Mouse (Mus musculus) frontal cortex, adult 2 months (tissue): ENCODE data around the gene Lrba. TPM values are rescaled to one million over a fixed set of nuclear protein-coding genes. Genes with fewer than 3 reads are reported as not detected.

Source experiments
- DNase-seq, 2 experiments: peaks; one replicate each; pipeline ENCODE4 v3.0.0; 2022; ENCODE audit warnings: low spot score in 1 of 2; ENCODE audit errors: extremely low spot score in 1 of 2
- polyA plus RNA-seq: library from polyadenylated mRNA; depleted of rRNA; stranded (reverse); fragments of >200 nt; gene quantifications from 2 replicates; pipeline ENCODE4 v1.2.3, GENCODE M21; 2012

Gene Lrba
- polyA plus RNA-seq, 1 experiment: 24.9 TPM

DNA sequence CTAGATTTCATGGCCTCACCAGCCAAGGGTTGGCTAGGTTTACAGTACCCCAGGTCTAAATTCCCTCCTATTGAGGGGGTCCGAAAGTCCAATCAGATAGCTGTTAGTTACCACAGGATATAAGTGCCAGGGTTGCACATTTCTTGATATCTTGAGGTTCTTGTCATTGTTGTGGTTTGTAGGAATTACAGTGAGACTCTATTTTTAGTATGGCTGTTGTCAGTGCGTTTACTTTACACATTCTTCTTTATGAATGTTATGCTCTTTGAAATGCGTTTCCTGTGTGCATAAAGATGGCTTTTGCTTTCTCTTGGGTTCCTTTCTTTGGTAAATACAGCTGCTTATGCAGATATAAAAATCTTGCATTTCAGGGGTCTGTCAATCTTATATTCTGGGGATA is 237.1 kb downstream of the Lrba start:
- no peak for DNase-seq

GRCm38 (mm10) chr3:86489992-86490391 is 265.5 kb downstream of the Lrba start:
- no peak for DNase-seq

GRCm38 (mm10) chr3:86500586-86500985 is 276.1 kb downstream of the Lrba start:
- no peak for DNase-seq

GRCm38 (mm10) chr3:86518506-86519109 is 294.1 kb downstream of the Lrba start:
- DNase-seq: no peak

DNA sequence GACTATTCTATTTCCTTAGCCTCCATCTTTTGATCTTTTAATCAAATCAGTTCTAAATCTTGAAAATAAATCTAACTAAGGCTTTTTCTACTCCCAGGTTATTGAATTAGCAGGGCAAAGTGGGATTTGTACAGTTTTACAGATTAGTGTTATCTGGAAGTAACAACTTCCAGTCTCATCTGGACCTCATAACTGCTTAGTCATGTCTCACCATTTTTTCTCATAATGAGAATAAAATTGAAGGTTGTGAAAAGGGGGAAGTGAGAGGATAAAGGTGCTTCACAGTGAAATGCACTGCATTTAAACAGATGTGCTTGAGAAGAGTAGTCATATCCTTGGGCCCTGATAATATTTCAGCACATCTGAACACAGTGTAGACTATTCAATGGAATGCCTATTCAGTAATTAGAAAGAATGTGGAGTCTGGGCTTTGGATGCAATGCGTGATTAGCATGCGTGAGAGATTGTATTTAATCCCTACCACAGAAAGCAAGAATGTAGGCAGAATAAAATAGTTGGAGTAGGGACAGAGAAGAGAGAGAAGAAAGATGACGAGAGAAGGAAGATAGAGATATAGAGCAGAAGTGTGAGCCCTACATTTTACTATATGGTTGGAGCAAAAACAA is 298.5 kb downstream of the Lrba start:
- DNase-seq: no peak

DNA sequence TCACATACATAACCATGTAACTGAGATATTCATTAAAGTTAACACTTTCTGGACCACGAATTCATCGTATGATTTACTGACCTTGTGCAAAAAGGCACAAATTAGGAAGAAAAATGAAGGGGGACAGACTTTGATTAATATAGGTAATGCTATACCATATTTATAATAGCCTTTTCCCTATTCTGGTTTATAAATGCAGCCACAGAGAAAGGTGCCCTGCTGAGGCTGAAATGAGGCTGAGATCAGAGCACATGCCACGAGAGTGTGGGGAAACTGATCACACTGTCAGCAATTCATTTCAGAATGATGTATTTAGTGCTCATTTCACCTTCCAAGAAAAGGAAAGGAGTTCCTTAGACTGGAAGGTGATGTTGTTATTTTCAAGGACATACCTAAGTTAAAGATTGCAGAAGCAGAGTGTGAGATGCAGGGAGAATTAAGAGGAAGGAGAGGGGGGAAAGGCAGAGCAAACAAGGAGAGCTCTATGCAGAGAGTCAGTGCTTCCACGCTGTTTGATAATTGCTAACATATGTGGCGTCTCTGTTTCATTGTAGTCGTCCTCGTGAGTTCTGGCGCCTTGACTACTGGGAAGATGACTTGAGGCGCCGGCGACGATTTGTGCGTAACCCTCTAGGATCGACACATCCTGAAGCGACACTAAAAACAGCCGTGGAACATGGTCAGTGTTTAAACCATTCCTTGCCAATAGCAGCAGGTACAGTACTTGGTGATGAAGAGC is 307.2 kb downstream of the Lrba start:
- no peak for DNase-seq

- no peak for DNase-seq
Measured at GRCm38 (mm10) chr3:86536751-86537150, 312.3 kb downstream of the Lrba start.

DNA sequence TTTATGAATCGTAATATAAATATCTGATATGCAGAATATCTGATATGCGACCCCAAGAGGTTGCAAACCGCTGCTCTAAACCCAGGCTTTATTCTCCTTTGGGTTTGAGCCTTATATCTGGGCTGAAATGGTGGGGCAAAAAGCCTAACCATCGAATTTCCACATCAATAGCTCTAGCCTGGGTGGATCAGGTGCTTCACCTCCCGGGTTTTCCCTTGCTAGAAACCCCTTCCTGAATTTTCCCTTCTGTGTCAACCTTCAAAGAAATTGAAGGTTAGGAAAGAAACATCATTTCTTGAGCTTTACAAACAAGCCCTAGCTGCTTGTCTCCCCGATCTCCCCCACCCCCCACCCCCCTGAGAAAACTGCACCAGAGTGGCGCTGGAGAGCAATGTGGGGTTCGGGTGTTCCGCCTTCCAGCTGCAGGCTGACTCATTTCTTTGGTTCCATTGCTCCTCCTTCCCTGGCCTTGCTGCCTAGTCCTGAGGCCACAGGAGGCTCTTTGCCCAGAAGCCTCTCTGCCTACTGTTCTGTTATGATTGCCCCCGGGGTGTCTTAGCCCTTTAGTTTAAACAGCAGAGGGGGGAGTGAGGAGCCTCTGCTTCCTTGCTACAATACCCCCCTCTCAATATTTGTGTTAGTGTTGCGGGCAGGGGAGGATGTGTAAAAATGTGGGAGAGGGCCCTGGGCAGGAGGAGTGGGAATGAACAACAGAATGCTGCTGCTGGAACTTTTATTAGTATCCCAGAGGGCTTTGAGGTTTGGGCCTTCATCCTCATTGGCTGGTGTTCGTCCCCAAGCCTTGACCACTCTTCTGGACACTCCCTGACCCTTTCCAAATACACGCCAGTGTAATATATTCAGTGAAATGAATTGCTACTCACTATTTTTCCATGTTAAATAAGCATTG is 314.4 kb downstream of the Lrba start:
- no peak for DNase-seq

- DNase-seq: no peak
Measured at GRCm38 (mm10) chr3:86539555-86540168, 315.2 kb downstream of the Lrba start.

DNA sequence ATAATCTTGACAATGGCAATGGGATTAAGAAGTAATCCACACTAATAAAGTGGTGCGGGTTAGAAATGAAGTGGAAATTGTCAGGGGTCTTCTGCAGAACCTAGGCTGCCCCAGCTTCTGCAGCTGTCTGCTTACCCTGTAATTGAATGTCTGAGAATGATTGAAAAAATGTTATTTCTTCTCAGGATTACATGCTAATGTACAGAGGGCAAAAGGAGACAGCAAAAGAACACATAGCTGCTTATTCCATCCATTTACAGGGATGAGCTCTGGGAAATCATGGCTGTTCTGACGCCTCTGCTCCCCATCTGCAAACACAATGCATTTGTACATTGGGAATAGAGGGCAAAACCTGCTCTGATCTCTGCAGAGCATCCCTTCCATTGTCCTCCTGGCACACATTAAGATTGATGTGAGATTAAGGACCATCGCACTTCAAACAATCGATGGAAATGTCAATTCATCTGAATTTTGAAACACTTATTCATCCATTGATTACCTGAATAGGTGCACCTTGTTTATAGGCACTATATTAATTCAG is 316.7 kb downstream of the Lrba start:
- no peak for DNase-seq

DNA sequence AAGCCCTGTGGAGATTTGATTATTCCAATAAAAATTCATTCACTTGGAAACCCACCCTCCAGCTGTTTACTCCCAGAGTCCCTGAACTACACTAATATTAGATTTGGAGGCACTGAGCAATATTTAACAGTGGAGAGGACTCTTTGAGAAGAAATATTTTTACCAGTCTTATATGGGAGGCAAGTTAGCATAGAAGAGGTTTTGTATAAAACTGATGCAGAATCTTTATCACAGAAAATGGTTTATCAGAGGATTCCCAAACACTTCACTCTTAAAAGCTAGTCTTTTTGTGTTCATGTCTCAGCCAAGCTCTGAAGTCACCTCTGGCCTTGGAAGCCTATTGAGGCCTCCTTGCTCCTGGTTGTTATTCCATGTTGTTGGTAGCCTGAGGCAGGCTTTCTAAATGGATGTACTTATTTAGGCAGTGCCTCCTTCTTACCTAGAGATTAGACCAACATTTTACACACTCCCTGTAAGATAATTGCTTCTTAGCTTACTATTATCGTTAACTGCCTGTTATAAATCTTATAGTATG is 317.4 kb downstream of the Lrba start:
- DNase-seq: no peak

DNA sequence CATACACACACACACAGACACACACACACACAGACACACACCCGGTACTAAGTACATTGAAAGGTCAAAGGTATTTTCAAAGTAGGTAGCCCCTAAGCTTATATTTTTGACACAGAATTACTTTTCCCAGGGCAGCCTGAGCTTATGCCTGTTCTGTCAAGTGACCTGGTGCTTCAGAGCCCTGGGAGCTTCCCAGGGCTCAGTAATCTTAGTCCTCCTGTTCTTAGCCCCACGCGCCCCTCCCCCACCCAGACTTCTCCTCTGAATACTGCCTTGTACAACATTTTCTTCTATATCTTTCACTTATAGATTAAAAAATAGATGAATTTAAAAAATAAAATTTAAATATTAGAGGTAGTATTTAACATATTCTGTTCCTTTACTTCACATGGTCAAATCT is 320.3 kb downstream of the Lrba start:
- no peak for DNase-seq

- no peak for DNase-seq
Measured at GRCm38 (mm10) chr3:86545945-86546344, 321.5 kb downstream of the Lrba start.

DNA sequence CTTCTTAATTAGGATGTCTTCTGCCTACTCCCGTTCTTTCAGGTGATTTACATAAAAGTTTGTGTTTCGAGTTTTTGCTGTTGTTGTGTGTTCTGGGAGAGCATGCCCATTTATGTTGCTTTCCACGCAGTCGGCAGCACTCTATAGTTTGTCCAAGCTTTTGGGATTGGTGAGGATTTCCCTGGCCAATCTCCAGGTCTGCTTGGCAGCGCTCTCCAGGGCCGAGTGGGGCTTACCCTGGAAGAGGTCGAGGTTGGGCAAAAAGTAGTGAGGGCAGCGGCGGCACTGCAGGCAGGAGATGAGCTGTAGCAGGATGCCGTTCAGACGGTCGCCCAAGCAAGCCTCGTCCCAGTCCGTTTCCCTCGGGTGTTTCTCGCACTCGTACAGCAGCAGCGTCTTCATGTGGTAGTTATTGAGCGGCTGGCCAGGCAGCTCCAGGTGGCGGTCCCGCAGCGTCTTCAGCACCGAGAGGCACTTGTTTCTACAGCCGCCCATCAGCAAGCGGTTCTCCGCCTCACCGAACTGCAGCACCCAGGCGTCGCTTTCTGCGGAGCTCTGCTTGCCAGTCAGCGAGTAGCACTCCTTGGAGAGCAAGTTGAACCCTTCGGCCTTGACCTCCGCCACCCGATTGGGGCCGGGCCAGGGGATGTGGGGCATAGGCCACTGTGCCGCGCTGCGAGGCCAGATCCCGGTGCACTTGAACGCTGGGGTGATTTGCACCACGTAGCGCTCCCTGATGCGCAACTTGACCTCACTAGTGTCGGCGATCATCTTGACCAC is 322.2 kb downstream of the Lrba start:
- DNase-seq: peak in 1 of 2 experiments; percentile 28

DNA sequence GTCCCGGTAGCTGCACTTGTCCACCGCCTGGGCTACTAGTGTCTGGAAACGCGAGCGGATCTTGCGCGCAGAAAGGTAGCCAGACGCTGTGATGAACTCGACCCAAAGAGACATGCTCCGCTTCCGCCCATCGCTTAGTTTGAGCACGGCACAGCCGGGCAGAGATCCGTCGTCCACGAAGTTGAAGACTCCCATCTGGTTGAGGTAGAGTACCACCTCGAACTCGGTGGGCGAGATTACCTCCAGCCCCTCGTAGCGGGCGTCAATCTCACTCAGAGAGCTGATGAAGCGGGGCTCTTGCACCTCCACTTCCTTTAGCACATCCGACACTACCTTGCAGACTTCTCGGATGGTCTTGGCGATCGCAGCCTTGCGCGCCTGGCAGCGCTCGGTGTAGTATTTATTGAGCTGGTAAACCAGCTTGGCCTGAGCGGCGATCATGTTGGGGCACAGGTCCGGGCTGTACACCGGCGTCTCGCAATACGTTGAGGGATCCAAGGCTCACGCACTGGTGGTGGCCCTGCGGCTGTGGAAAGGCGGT is 322.8 kb downstream of the Lrba start:
- DNase-seq: no peak

- DNase-seq: no peak
Measured at GRCm38 (mm10) chr3:86548091-86549015, 323.9 kb downstream of the Lrba start, which contains the start of gene Mab21l2. Gene Mab21l2 (minus strand): TSS chr3:86548629.

DNA sequence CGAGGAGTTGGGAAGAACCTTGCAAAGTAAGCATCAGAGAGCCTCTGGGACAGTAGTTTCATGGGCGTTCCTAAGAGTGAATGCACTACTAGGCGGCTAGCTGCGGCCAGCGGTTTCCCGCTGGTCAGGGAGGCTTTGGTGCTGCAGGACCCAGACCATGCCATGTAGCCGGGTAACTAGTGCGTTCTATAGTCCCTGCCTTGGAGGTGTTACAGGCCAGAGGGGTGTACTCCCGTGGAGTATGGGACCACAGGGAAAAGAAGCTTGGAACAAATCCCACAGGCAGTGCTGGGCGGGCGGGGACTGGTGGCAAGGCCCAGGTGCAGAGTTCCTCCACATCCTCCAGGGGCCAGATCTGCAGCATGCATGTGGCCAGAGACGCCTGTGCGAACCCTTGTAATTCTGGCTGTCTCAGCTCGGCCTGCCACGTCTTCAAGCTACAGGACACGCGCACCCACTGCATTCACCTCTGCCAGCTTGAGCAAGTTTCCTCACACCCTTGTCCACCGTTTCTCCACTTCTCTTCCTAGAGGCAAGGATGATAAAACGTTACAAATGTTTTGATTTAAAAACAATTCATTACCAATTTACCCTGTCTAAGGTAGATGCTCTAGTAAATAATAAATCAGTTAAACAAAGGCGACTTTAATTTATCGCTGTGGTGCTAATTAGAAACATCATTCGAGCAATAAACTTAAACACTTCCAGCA is 326.0 kb downstream of the Lrba start:
- DNase-seq: no peak
